Mouse (Mus musculus): ENCODE results near the gene Kcnab1.

Gene Kcnab1

DNA sequence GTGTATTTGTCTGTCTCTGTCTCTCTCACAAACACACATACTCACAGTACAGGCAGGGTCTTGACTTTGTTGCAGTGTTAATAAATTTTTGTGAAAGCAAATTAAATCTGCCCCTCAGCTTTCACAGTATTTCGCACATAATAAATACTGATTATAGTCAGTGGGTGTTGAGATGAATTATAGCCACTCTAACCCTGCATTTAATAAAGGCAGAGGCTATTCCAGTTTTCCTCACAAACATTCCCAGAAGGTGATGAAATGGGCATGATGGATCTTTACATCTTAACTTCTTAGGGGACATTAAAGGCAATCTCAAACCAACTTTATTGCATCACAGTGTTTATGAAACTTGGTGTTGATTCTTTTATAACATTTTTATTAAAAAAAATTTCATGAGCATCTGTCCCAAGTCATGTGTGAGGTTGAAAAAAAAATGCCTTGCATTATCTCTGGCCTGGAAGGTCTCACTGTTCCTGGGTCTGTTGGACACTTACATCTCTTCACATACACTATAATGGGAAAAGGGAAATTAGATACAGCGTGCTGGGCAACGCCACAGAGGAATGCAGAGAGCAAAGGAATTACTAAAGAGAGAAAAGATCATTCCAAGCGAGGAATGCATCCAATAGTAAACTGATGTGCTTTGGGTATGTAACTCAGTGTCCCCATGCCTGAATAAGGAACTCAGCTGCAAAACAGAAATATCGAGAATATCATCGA lies 95.3 kb downstream of the Kcnab1 start:
- no peak for DNase-seq (ENCODE audit: low read depth, low spot score)

DNA sequence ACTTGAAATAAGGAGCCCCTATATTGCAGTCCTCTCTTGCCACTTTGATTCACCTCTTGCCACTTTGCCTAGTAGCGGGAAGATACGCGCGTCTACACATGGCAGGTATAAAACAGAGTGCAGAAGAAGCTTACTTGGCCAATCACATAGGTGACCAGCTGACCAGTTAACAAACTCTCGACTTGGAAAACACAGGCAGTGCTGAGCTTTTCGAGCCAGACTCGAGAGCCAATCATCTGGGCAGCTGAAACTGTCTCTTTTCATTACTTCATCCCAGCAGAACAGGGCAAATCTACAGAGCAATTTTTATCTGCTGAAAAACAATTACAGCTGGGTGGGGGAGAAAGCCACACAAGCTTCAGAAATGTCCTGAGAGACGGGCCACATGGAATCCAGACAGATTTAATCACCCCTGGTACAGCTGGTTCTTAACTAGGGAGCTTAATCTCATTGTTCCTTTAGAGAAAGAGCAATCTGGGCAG lies 96.4 kb downstream of the Kcnab1 start:
- no peak for DNase-seq (ENCODE audit: low read depth, low spot score)

DNA sequence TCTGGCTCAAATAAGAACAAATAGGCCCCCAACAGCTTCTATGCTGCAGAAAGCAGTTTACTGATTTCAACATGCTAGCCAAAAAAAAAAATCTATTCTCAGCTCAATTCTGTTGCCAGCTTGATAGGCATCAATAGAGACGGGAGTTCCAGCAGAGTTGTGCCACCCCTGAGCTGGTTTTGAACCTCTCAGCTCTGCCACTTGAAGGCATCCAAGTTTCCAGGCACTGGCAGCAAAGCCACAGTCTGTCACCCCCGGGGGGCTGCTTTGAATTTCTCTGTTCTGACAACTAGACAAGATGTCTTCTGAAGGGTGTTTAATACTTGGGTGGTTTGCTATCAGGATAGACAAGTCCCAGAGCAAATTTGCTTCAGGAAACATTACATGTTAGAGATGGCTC lies 104.5 kb downstream of the Kcnab1 start:
- DNase-seq (ENCODE audit: low read depth, low spot score), result peak; percentile 39

DNA sequence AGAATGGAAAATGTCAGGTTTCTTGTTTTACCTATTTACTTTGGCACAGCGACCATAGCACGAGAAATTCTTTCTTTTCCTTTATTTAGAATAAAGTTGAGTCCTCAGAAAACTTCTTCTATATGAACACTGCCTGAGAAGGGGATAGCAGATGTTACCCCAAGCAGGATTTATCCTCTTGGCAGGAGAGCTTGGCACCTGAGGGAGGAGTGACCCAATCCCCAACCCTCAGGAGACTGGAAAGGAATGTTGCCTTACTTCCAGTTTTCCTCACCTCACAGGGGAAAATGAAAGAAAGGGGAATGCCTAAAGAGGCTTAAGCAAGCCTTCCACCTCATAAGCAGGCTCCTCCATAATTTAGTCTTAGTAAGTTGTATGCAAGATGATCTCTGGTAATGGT lies 105.5 kb downstream of the Kcnab1 start:
- DNase-seq (ENCODE audit: low read depth, low spot score), result peak; percentile 39

DNA sequence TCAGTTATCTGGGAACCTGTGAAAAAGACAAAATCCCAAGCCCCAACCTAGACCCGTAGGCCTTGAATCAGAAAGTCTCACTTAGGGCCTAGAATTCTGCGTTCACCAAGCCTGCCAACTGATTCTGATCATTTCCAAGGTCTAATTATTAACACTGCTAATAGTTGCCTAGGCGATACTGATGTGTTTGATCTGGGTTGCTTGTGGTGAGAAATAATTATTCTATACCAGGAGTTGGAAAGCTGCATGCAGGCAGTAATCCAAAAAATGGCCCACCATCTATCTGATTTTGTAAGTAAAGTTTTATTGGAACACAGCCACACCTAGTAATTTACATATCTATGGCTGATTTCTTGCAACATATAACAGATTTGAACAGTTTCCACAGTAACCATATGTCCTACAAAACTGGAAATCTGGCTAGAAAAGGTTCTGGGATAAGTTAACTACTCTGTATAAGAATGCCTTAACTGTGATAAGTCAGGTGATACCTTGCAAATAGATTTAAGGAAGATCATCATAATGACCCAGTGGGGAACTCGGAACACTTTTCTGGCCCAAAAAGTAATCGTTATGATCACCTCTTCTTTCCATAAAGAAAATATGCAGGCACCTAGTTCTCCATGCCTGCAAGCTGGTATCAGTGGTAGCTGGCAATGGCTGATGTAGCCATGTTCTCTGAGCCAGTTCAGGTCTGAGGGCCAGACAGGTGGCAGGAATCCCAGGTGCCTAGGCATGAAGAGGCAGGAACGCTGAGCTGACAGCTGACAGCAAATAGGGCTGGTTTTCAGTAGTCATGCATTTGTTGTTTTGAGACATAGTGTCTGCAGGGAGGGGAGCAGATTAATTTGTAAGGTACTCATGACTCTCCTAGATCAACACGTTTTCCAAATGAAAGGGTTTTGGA lies 108.7 kb downstream of the Kcnab1 start:
- peak; percentile 86 for DNase-seq (ENCODE audit: low read depth, low spot score)

DNA sequence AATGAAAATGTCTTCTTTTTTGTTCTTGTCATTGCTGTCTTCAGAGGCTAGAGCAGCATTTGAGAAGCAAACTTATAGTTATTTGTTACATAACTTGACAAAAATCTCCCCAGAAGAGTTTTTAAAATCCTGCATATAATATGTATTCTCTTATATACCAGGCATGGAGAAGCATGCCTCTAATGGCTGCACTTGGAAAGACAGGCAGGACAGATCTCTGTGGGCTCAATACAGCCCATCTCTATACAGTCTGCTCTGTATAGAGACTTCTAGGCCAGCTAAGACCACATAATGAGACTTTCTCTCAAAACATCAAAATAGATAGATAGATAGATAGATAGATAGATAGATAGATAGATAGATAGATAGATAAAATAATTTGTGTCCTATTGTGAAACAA lies 111.1 kb downstream of the Kcnab1 start:
- DNase-seq (ENCODE audit: low read depth, low spot score), result no peak

DNA sequence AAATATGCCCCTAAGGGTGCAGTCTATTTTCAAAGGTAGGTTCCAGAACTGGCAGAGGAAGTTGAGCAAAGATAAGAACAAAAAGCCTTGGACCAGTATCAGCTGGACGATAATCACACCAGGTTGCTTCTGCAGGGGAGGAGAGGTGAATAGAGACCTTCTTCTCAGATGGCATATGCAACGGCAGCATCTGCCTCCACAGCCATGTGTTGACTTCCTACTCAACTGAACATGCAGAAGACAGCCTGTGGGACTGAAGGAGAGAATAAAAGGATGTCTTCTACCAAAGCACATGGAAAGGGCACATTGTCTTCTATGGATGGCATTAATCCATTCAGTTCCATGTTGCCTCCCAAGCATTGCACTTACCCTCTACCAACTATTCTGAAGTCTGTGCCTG lies 114.5 kb downstream of the Kcnab1 start:
- DNase-seq (ENCODE audit: low read depth, low spot score), result peak; percentile 71

DNA sequence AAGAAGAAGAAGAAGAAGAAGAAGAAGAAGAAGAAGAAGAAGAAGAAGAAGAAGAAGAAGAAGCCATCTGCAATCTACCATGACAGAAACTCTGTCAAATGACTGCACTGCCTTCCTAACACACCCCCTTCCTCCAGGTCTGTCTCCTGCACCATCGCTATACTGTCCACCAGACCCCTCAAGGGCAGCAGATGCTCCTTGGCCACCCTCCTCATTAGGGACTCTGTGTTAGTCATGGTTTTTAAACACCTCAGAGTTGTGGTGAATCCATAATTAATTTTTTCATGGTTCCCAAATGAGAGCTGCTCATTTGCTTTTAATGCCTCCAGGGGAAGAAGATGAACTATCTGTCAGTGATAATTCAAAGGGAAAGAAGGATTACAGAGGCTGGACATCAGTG lies 121.8 kb downstream of the Kcnab1 start:
- DNase-seq (ENCODE audit: low read depth, low spot score), result no peak

DNA sequence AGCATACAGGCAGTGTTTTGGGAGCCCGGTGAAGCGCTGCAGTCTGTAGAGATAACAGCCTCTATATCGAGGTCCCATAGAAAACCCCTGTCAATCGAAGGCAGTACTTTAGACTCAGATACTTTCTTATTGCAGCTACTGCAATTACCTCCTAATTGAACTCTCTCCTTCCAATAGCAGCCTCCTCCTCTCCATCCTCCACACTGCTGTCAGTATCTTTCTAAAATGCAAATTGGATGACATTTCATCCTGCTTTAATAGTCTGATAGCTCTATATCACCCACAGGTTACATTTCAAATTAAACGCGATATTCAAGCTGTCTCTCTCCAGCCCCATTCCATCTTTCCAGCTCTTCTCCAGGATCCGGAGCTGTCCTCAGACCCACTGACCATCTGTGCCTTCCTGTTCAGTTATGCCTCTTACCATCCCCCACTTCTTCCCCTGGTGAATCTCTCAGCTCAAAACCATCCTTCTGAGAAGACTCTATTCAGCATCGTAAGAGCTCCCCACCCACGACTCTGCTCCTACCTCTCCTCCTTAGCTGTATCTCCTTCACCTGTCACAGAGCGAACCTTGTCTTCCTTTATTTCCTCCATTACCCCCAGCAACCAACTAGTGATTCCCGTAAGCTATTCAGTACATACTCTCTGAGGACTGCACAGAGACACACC lies 122.4 kb downstream of the Kcnab1 start:
- peak; percentile 81 for DNase-seq (ENCODE audit: low read depth, low spot score)

DNA sequence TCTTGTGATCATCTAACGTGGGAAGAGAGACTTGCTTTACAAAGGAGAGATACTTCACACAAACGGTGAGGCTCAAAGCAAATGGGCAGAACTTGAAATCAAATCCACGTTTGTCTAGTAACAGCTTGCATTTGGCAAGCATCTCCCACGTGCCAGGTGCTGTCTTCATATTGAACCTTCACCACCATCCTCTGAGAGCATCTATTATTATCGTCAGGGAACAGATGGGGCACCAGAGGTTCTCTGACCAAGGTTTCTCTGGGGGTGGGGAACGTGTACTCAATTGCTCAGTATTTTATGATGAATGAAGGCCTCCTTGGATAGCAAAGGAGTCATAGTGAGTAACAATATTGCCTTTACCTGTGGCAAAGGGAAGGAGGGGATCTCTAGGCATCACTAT lies 139.8 kb downstream of the Kcnab1 start:
- DNase-seq (ENCODE audit: low read depth, low spot score), result peak; percentile 82

DNA sequence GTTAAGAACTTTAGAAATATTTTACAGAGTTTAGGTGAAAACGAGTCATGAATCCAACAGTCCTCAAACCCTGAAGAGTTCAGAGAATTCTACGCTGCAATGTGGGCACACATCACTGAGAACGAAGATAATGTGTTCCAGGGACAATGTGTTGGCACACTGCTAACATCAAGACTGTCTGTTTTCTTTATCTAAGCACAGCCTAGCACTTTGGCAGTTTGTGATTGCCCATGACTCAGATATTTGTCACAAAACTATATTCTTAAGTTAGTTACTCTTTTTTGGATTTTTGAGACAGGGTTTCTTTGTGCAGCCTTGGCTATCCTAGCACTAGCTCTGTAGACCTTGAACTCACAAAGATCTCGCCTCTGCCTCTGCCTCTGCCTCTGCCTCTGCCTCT lies 151.3 kb downstream of the Kcnab1 start:
- peak; percentile 55 for DNase-seq (ENCODE audit: low read depth, low spot score)

DNA sequence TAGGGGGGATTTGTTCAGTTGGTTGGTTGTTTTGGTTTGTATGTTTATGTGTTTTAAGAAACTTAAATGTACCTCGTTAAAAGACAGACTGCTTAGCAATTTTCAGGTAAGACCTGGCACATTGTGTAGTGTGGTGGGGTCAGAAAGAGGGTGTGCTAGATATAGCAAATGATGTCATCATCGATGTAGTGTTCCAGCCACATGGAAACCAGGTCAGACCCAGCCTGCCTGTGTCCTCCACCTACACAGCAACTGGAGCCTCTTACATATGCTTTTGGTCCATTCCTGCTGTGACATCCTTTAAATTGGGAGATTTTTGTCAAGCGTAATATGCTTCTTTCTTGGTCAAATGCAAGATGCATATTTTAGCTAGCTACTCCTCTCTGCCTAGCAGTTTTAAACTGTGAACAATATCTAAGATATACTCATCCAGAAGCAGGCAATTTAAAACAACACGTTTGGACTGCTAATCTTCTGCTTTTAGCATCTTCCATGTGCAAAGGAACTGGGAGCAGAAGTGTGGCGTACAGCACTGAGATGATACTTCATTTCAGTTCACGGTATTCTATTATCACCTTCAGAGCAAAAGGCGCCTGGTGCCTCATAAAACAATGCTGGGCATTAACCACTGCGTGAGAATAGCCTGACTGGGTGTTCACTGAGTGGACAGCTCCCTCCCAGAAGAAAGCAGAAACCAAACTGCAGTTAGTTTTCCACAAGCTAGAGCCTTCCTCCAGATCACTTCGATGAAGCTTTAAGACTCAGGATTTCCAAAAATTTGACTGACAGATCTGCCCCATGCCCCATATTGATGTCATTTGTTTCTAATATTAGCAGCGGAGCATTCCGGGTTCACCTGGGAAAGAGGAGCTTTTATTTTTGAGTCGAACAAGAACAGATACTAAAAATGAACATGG lies 153.6 kb downstream of the Kcnab1 start:
- peak; percentile 91 for DNase-seq (ENCODE audit: low read depth, low spot score)

DNA sequence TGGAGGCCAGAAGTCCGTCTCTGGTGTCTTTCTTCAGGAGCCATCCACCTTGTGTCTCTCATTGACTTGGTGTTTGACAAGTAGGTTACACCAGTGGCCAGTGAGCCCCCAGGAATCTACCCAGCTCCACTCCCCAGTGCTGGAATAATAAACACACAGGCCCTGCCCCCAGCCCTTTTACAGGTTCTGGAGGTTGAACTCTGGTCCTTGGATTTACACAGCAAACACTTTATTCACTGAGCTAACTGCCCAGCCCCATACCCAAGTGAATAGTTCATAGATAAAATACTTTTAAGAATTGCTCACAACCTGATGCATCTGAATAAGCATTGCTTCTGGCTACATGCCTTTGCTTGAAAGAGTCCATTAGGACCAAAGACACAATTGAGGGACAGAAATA lies 164.1 kb downstream of the Kcnab1 start:
- no peak for DNase-seq (ENCODE audit: low read depth, low spot score)

DNA sequence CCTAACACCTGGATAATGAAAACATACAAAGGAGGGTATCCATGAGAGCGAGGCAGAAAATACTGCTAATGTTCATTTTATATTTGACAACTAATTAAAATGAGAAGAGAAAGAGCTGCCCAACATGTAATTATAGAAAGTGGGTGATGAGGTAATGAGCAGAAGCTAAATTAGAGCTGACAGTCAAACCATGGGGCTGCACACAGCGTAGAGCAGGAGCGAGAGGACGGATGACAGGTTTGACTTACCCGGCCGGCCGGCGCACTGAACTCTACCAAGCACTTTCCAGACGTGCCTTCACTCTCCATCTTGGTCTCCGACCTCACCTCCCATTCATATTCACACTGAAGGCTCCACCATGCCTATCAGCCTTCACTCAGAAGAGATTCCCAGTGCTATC lies 168.6 kb downstream of the Kcnab1 start:
- DNase-seq (ENCODE audit: low read depth, low spot score), result no peak

DNA sequence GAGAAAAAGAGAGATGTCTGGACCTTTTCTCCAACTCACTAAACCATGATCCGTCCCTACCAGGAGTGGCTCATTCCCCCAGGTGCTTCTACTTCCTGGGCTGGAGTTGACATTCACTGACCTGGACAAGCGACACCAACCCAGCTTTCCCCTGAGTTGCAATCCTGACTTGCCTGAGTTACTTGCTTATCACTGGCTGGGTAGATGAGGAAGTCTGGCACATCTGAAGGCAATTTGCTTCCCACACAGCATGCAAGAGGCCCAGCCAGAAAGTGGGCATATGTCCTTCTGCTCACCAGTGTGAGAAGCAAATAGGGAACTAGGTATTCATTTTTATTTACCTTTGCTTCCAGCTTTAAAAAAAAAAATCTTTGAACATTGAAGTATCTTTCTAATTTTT lies 174.2 kb downstream of the Kcnab1 start:
- peak; percentile 94 for DNase-seq (ENCODE audit: low read depth, low spot score)

DNA sequence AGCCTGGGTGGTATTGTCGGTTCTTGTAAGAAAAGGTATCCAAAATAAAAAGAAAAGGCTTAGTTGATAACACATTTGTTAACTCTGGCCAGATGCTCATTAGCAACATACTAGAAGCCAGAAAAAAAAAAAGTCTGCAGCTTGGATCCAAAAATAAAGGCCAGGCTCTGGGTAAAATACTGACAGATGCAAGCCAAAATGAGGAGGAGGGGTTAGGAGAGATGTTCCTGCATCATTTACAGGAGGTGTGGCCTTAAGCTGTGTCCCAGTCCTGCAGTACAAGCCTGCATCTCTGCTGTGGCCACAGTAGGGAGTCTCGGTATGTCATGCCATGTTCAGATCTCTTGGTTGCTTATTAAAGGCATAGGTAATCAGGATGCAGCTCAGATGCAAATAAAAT lies 179.8 kb downstream of the Kcnab1 start:
- DNase-seq (ENCODE audit: low read depth, low spot score), result peak; percentile 70

DNA sequence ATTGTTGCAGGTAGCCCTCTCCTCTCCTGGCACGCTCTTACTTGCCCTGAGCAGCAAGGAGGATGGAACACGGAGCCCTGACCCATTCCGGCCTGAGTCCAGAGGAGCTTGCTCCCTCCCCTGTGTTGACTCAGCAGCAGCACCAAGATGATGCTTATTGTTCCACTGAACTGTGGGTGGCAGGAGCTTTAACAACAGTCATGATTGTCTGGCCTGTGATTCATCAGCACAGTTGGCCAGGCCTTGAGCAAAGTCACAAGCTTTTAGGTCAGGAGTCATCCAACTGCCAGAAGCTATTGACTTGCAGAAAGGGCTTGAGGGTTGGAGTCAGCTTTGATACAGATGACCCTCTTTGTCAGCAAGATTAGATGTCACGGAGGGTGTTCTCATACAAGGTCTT lies 187.8 kb downstream of the Kcnab1 start:
- DNase-seq (ENCODE audit: low read depth, low spot score), result peak; percentile 96

DNA sequence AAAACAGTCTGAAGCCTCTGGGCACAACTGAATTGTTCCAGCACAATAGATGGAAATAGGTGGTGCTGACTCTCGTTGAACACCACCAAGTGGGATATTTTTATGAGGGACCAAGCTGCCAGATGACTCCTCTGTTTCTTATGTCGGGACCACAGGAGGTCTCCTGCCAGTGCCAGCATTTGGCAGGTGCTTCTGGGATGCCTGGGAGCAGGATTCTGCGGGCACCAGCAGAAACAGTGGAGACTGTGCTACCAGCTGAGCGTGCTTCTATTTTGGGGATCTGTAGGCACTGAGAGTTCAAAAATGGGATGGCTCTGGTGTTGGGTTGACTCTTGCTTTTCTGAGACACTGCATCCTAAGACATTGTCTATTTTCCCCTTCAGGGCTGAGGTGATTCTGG lies 190.0 kb downstream of the Kcnab1 start:
- DNase-seq (ENCODE audit: low read depth, low spot score), result peak; percentile 97

DNA sequence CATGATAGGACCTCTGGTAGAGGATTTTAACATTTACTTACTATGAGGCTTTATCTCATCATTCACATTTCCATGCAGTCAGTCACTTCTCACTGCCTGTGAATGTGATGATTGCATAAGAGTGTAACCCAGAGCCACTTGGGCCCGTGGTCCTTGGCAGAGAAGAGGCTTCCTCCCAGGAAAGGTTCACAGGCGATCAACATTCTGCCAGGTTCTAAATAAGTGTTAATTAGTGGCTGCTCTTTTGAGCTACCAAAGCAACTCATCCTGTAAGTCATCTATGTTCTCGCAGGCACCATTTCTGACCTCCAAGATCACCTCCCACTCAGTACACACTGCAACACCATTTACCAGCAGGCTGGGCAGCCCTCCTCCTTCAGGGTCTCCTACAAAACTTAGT lies 192.3 kb downstream of the Kcnab1 start:
- peak; percentile 82 for DNase-seq (ENCODE audit: low read depth, low spot score)

DNA sequence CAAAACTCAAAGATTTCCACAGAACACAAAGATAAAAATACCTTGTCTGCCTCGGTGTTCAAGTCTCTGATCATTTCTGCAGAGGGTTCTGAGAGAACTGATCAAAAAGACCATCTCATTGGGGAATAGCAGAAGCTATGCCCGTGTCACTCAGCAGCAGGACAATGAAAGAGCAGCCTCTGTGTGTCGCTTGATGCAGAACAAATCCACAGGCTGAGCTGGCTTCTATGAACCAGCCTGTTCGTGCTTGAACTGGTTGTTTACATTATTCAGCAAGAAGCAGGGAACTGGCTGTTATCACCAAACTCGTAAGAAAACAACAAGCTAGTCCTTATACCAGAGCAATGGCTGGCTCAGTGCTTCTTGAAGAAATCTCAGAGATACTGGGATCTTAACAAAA lies 193.4 kb downstream of the Kcnab1 start:
- peak; percentile 87 for DNase-seq (ENCODE audit: low read depth, low spot score)

DNA sequence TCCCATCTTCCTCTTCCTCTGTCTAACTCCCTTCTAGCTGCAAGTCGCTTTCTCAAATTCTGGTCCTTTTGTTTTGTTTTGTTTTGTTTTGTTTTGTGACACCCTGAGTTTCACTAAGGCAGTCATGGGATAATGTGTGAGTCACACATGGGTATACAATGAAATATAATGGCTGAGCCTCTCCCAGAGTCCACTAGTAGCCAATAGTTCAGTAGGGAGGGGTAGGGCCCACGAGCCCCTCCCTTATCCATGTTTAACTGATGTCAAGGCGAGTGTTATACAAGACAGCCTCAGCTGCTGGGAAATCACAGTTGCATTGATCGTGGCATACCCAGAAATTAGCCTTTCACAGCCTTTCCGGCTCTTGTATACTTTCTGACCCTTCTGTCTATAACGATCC lies 206.7 kb downstream of the Kcnab1 start:
- DNase-seq (ENCODE audit: low read depth, low spot score), result no peak

Data from brain, adult 2 months (tissue).